Mouse (Mus musculus): ENCODE results near the gene Pik3r2. TPM values are rescaled to one million over a fixed set of nuclear protein-coding genes. Genes with fewer than 3 reads are reported as not detected.

Gene Pik3r2
- polyA plus RNA-seq, 1 experiment from 2014 or later = 145 TPM

GRCm38 (mm10) chr8:70795370-70795769 lies 18.9 kb upstream of the Pik3r2 start:
- Histone ChIP-seq H3K4me2 (ENCODE audit: low read length) (no peak overlapping the region), H3K27me3 (replicated peaks; ENCODE audit: control insufficient read depth, insufficient read depth, low read length) (peaks cover 14% of the 10 kb centered on the region), H3K4me1 (replicated peaks; ENCODE audit: control insufficient read depth, insufficient read depth, low read length) (peaks cover 38% of the 10 kb centered on the region), H3K9me3 (ENCODE audit: control insufficient read depth, low read length) (no peaks in the 10 kb centered on the region), H3K36me3 (ENCODE audit: control insufficient read depth, insufficient read depth) (no peaks in the 10 kb centered on the region), H3K27ac (ENCODE audit: low read length) (no peak overlapping the region), H3K9ac (replicated peaks; ENCODE audit: low read depth, low read length) (no peak overlapping the region), H3K4me3 (replicated peaks; ENCODE audit: low read length) (no peak overlapping the region)
- 88% methylated on average over 2 of the region's 2 CpGs for WGBS
- no peak for ATAC-seq

GRCm38 (mm10) chr8:70794215-70794614 lies 17.7 kb upstream of the Pik3r2 start:
- 88% methylated on average over 2 of the region's 2 CpGs for WGBS
- peaks cover 38% of the 10 kb centered on the region for H3K4me1 ChIP-seq (replicated peaks; ENCODE audit: control insufficient read depth, insufficient read depth, low read length)
- H3K9me3 ChIP-seq (ENCODE audit: control insufficient read depth, low read length) = no peaks in the 10 kb centered on the region
- no peak for ATAC-seq
- H3K27ac ChIP-seq (ENCODE audit: low read length) = no peak overlapping the region
- no peak overlapping the region for H3K4me2 ChIP-seq (ENCODE audit: low read length)
- H3K36me3 ChIP-seq (ENCODE audit: control insufficient read depth, insufficient read depth) = no peaks in the 10 kb centered on the region
- H3K9ac ChIP-seq (replicated peaks; ENCODE audit: low read depth, low read length) = no peak overlapping the region
- H3K27me3 ChIP-seq (replicated peaks; ENCODE audit: control insufficient read depth, insufficient read depth, low read length) = peaks cover 7% of the 10 kb centered on the region
- no peak overlapping the region for H3K4me3 ChIP-seq (replicated peaks; ENCODE audit: low read length)

GRCm38 (mm10) chr8:70792700-70793099 lies 16.2 kb upstream of the Pik3r2 start:
- Histone ChIP-seq H3K27me3 (replicated peaks; ENCODE audit: control insufficient read depth, insufficient read depth, low read length) (no peaks in the 10 kb centered on the region), H3K4me1 (replicated peaks; ENCODE audit: control insufficient read depth, insufficient read depth, low read length) (peaks cover 29% of the 10 kb centered on the region), H3K4me3 (replicated peaks; ENCODE audit: low read length) (peak overlapping the region; percentile 61), H3K9ac (replicated peaks; ENCODE audit: low read depth, low read length) (peak overlapping the region; percentile 81), H3K27ac (ENCODE audit: low read length) (peak overlapping the region; percentile 91), H3K4me2 (ENCODE audit: low read length) (peak overlapping the region; percentile 77), H3K9me3 (ENCODE audit: control insufficient read depth, low read length) (no peaks in the 10 kb centered on the region), H3K36me3 (ENCODE audit: control insufficient read depth, insufficient read depth) (no peaks in the 10 kb centered on the region)
- no peak for ATAC-seq
- under 1% methylated on average over 20 of the region's 20 CpGs for WGBS

GRCm38 (mm10) chr8:70791975-70792691 lies 15.6 kb upstream of the Pik3r2 start:
- peaks cover 4% of the 10 kb centered on the region; the same call in 1 of the 2 replicates for H3K36me3 ChIP-seq (ENCODE audit: control insufficient read depth, insufficient read depth)
- H3K27me3 ChIP-seq (replicated peaks; ENCODE audit: control insufficient read depth, insufficient read depth, low read length) = no peaks in the 10 kb centered on the region
- no peaks in the 10 kb centered on the region for H3K9me3 ChIP-seq (ENCODE audit: control insufficient read depth, low read length)
- H3K4me3 ChIP-seq (replicated peaks; ENCODE audit: low read length) = peak overlapping the region; percentile 61
- WGBS = 4% methylated on average over 57 of the region's 58 CpGs
- H3K27ac ChIP-seq (ENCODE audit: low read length) = peak overlapping the region; percentile 91
- peak overlapping the region; percentile 81 for H3K9ac ChIP-seq (replicated peaks; ENCODE audit: low read depth, low read length)
- ATAC-seq = peak; percentile 85
- H3K4me2 ChIP-seq (ENCODE audit: low read length) = peak overlapping the region; percentile 77
- peaks cover 27% of the 10 kb centered on the region for H3K4me1 ChIP-seq (replicated peaks; ENCODE audit: control insufficient read depth, insufficient read depth, low read length)

DNA sequence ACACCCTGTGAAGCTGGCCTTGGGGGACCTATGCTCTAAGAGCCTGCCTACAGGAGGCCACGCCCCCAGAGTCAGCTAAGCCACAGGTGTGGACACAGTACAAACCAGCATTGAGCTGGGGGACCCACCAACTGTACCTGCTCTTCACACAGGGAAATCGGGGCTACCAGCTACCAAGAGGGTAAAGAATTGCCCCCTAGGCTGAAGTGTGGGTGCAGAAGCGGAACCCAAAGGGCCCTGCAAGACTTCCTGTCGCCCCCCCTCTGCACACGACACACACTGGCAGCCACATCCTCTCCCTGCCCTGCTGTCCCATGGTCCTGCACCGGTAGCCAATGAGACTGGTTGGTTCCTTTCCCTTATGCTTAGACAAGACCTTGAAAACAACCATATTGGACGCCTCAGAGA lies 14.8 kb upstream of the Pik3r2 start:
- no peaks in the 10 kb centered on the region for H3K27me3 ChIP-seq (replicated peaks; ENCODE audit: control insufficient read depth, insufficient read depth, low read length)
- H3K4me2 ChIP-seq (ENCODE audit: low read length) = peak overlapping the region; percentile 77
- 83% methylated on average over 7 of the region's 7 CpGs for WGBS
- H3K4me3 ChIP-seq (replicated peaks; ENCODE audit: low read length) = peak overlapping the region; percentile 61
- no peak for ATAC-seq
- peaks cover 24% of the 10 kb centered on the region for H3K4me1 ChIP-seq (replicated peaks; ENCODE audit: control insufficient read depth, insufficient read depth, low read length)
- no peak overlapping the region for H3K27ac ChIP-seq (ENCODE audit: low read length)
- no peaks in the 10 kb centered on the region for H3K9me3 ChIP-seq (ENCODE audit: control insufficient read depth, low read length)
- peaks cover 9% of the 10 kb centered on the region for H3K36me3 ChIP-seq (ENCODE audit: control insufficient read depth, insufficient read depth)
- H3K9ac ChIP-seq (replicated peaks; ENCODE audit: low read depth, low read length) = peak overlapping the region; percentile 81; the same call in 1 of the 2 replicates

DNA sequence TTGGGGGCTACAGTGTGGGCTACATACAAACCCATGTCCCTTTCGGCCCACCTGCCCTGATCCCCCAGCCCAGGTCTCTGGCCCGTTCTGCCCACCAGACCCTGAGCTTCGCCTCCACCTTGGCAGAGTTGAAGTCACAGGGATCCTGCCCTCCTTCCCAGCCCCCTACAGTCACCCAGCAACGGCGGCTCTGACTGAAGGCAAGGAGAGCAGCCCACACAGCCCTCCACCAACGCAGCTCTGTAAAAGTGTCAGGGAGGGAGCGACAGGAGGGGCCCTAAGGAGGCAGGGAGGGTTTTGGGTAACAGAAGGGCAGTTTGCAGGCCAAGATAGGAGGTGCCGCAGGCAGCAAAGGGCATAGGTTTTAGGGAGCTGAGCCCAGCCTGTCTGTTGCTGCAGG lies 14.3 kb upstream of the Pik3r2 start:
- H3K27ac ChIP-seq (ENCODE audit: low read length) = no peak overlapping the region
- peak overlapping the region; percentile 77 for H3K4me2 ChIP-seq (ENCODE audit: low read length)
- WGBS = 58% methylated on average over 8 of the region's 8 CpGs
- no peaks in the 10 kb centered on the region for H3K9me3 ChIP-seq (ENCODE audit: control insufficient read depth, low read length)
- peaks cover 24% of the 10 kb centered on the region for H3K4me1 ChIP-seq (replicated peaks; ENCODE audit: control insufficient read depth, insufficient read depth, low read length)
- H3K36me3 ChIP-seq (ENCODE audit: control insufficient read depth, insufficient read depth) = peaks cover 9% of the 10 kb centered on the region
- no peak overlapping the region for H3K4me3 ChIP-seq (replicated peaks; ENCODE audit: low read length)
- H3K9ac ChIP-seq (replicated peaks; ENCODE audit: low read depth, low read length) = peak overlapping the region; percentile 1; the same call in 1 of the 2 replicates
- no peaks in the 10 kb centered on the region for H3K27me3 ChIP-seq (replicated peaks; ENCODE audit: control insufficient read depth, insufficient read depth, low read length)
- no peak for ATAC-seq

GRCm38 (mm10) chr8:70789046-70789445 lies 12.5 kb upstream of the Pik3r2 start:
- Histone ChIP-seq H3K36me3 (ENCODE audit: control insufficient read depth, insufficient read depth) (peaks cover 11% of the 10 kb centered on the region), H3K27ac (ENCODE audit: low read length) (no peak overlapping the region), H3K9me3 (ENCODE audit: control insufficient read depth, low read length) (no peaks in the 10 kb centered on the region), H3K4me3 (replicated peaks; ENCODE audit: low read length) (no peak overlapping the region), H3K4me1 (replicated peaks; ENCODE audit: control insufficient read depth, insufficient read depth, low read length) (peaks cover 24% of the 10 kb centered on the region), H3K9ac (replicated peaks; ENCODE audit: low read depth, low read length) (no peak overlapping the region), H3K27me3 (replicated peaks; ENCODE audit: control insufficient read depth, insufficient read depth, low read length) (no peaks in the 10 kb centered on the region), H3K4me2 (ENCODE audit: low read length) (no peak overlapping the region)
- 85% methylated on average over 10 of the region's 10 CpGs for WGBS
- no peak for ATAC-seq

DNA sequence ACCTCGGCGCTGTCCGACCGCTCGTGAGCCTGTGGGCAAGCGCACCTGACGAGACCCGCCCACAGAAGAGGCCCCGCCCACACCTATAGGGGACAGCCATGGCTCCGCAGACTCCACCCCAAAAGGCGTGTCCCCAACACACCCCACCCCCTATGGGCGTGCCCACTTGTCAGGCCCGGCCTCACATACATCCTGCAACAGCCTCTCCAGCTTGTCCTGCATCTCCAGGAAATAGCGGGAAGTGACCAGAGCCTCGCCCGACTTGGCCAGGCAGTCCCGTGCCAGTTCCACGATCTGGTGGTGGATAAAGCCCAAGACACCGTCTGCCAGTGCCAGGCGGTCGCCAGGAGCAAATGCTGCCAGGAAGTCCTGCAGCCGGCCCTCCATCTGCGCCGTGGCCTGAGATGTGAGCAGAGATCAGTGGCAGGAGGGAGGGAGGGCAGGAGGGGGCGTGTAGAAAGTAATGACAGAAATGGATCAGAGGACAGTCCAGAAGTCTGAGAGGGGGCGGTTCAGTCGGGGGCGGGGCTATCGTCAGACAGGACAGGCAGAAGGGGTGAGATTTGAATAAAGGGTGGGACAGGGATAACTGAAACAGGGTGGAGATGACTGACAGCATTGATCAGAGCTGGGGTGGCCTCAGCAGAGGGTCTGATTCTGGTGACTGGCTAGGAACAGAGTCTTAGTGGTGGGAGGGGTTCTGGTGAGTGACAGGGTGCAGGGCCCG lies 11.6 kb upstream of the Pik3r2 start:
- H3K27me3 ChIP-seq (replicated peaks; ENCODE audit: control insufficient read depth, insufficient read depth, low read length) = no peaks in the 10 kb centered on the region
- H3K4me3 ChIP-seq (replicated peaks; ENCODE audit: low read length) = no peak overlapping the region
- WGBS = 30% methylated on average over 30 of the region's 30 CpGs
- peaks cover 21% of the 10 kb centered on the region for H3K4me1 ChIP-seq (replicated peaks; ENCODE audit: control insufficient read depth, insufficient read depth, low read length)
- peaks cover 14% of the 10 kb centered on the region for H3K36me3 ChIP-seq (ENCODE audit: control insufficient read depth, insufficient read depth)
- no peak overlapping the region for H3K27ac ChIP-seq (ENCODE audit: low read length)
- H3K9me3 ChIP-seq (ENCODE audit: control insufficient read depth, low read length) = no peaks in the 10 kb centered on the region
- ATAC-seq = no peak
- no peak overlapping the region for H3K9ac ChIP-seq (replicated peaks; ENCODE audit: low read depth, low read length)
- H3K4me2 ChIP-seq (ENCODE audit: low read length) = no peak overlapping the region

GRCm38 (mm10) chr8:70787051-70787445 lies 10.5 kb upstream of the Pik3r2 start:
- Histone ChIP-seq H3K4me1 (replicated peaks; ENCODE audit: control insufficient read depth, insufficient read depth, low read length) (peaks cover 14% of the 10 kb centered on the region), H3K4me3 (replicated peaks; ENCODE audit: low read length) (no peak overlapping the region), H3K9ac (replicated peaks; ENCODE audit: low read depth, low read length) (no peak overlapping the region), H3K27ac (ENCODE audit: low read length) (no peak overlapping the region), H3K9me3 (ENCODE audit: control insufficient read depth, low read length) (no peaks in the 10 kb centered on the region), H3K27me3 (replicated peaks; ENCODE audit: control insufficient read depth, insufficient read depth, low read length) (no peaks in the 10 kb centered on the region), H3K36me3 (ENCODE audit: control insufficient read depth, insufficient read depth) (peaks cover 16% of the 10 kb centered on the region), H3K4me2 (ENCODE audit: low read length) (no peak overlapping the region)
- ATAC-seq = no peak
- 88% methylated on average over 3 of the region's 3 CpGs for WGBS

All from forebrain, embryonic 16.5 days (tissue).